Mouse (Mus musculus) left cerebral cortex, adult 11 months (tissue): ENCODE data around the gene Zrsr2.

Source experiments
- DNase-seq: peaks from one replicate; pipeline ENCODE4 v3.0.0; 2022; ENCODE audit warnings: low spot score

Zrsr2 gene

DNA sequence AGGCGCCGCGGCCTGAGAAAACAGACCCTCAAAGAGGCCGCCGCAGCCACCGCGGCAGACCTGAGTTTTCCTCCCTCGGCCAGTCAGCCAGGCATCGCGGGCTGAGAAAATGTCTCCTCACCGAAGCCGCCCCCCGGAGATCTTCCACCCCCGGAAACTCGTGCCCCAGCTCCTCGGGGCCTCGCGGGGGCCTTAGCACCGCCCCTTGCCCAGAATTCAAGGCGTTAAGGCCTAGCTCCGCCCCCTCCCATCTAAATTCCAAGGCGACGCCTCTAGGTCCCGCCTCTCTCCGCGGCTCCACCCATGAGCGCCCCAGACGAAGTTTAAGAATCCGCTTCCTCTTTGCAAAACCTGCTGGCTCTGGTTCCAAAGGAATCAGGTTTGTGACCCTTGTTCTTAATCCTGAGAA lies at the start of gene Zrsr2:
TSS of gene Zrsr2 (minus strand) at position 195 of the 409 bp plus-strand sequence.
- DNase-seq, result peak; percentile 72

DNA sequence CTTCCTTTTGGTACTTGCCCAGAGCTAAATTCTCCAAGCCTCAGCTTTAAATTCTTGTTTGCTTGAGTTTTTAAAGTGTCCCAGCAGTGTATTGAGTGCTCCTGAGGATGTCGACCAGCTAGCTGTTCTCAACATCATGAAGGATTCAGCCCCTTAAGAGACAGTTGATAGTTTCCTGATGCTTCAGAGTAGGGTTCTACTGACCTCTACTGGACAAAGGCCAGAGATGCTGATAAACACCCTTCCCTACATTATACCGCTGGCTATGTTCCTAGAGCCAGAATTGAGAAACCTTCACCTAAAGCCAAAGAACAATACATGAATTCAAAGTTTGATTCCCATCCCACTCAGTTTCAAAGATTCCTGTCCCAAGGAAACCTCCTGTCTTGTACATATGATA lies 46.3 kb upstream of the Zrsr2 start:
- DNase-seq, result no peak

GRCm38 (mm10) chrX:163999848-164000247 lies 41.4 kb upstream of the Zrsr2 start:
- no peak for DNase-seq

GRCm38 (mm10) chrX:163996754-163997153 lies 38.3 kb upstream of the Zrsr2 start:
- no peak for DNase-seq

DNA sequence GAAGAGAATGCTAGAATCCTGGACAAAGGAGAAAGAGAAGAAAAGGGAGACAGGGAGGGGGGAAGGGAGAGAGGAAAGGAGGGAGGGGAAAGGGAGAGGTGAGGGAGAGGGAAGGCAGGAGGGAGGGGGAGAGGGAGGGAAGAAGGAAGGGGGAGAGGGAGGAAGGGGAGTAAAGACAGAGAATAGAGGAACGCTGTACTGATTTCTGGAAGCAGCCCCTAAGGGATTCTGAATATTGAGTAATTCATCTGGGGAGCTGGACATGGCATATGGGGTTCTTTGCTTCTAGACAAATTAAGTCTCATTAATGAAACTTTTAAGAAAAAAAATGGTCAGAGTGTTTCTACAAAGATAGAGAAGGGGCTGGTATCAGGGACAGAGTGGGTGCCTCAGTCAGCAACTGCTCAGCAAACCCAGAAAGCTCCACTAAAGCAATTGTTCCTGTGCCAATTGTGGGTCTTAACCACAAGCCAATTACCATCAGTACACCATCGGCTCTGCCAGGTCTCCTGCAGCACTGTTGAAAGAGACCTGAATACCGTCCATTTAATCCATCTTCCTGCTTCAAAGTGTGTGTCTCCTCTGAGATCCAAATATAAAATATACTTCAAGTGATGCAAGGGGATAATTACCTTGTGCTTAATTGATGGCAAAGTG lies 29.4 kb upstream of the Zrsr2 start:
- no peak for DNase-seq

GRCm38 (mm10) chrX:163982129-163982528 lies 23.7 kb upstream of the Zrsr2 start:
- no peak for DNase-seq

- no peak for DNase-seq
Observed at GRCm38 (mm10) chrX:163981500-163981899, 23.0 kb upstream of the Zrsr2 start.

GRCm38 (mm10) chrX:163981092-163981491 lies 22.6 kb upstream of the Zrsr2 start:
- DNase-seq, result no peak

- no peak for DNase-seq
Observed at GRCm38 (mm10) chrX:163957803-163958466, 526 bp downstream of the Zrsr2 start.

DNA sequence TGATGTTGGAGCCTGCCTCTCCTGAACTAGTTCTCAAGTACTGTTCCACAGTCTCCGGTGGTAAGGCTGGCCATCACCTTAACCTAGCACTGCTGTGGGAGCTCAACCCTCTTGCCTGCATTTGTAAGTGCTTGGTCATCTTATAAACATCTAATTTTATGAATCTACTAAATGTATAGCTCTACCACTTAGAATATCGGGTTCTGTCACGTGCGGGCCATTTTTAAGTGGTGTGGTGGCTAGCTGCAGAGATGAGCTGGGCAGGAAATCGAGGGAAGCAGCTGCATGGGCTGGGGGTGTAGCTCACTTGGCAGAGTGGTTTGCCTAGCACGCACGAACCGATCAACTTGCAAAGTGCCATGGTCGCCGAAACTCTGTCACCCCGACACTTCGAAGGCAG lies 1.1 kb downstream of the Zrsr2 start:
- DNase-seq, result no peak

GRCm38 (mm10) chrX:163951618-163952017 lies 6.8 kb downstream of the Zrsr2 start:
- DNase-seq, result no peak

DNA sequence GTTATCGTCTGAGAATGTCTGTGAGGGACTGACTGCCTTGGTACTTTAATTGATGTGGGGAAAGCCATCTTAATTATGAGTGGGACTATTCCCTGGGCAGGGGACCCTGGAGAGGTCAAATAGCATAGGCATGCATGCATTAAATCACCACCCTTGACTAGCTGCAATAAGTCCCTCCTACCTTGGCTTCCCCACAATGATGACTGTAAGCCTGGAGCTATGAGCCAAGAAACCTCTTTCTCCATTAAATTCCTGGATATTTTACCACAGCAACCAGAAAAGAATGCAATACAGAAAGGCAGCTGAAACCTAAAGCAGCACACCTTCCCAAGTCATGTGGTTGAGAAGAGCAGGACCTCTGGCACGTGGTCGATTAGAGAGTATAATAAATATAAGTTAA lies 14.1 kb downstream of the Zrsr2 start:
- DNase-seq, result no peak

DNA sequence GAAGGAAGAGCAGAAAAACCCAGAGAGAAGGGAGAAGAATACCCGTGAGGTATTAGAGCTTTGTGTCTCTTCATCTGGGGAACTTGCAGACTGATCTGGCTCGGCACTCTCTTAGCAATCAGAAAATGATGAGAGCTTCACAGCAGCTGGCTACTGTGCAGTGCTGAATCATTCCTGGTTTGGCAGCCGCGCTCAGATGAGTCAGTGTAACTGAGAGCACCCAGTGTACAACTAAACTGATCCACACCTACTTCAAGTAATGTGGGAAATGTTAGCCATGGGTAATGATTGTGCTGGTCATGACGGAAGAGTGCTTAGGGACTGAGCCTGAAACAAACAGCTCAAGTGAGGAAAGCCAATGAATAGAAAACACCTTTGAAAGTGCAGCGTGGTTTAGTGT lies 19.9 kb downstream of the Zrsr2 start:
- DNase-seq, result peak; percentile 22

DNA sequence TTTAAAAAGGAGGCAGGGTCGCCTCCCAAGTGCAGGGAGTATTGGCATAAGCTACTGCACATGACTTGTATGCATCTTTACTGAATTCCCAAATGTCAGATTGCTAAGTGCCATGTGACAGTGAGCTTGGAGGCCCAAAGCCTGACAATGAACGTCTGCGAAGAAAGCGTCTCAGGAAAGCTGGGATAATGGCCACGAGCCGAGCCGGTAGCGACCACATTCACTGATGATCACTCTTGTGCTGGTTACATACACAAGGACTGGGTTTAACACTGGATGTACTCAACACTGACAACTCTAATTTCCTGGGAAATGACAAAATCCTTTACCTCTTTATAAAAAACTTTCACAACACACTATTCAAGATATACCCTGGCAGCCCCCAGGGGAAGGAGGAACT lies 23.7 kb downstream of the Zrsr2 start:
- DNase-seq, result no peak

DNA sequence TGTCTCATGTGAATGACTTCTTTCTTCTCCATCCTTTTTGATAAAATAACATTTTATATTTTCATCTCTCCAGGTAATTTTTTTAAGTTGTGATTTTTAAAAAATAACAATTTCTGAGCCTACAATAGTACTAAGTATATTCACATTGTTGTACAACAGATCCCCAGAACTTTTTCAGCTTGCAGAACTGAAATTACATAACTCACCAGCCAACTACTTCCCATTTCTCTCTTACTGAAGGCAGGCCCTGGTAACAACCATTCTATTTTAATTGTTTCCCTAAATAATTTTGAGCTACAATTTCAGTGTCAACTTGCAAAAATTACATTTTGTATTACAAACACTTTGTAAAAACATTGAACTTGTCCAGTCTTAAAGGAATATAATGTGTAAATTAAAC lies 28.9 kb downstream of the Zrsr2 start:
- no peak for DNase-seq

DNA sequence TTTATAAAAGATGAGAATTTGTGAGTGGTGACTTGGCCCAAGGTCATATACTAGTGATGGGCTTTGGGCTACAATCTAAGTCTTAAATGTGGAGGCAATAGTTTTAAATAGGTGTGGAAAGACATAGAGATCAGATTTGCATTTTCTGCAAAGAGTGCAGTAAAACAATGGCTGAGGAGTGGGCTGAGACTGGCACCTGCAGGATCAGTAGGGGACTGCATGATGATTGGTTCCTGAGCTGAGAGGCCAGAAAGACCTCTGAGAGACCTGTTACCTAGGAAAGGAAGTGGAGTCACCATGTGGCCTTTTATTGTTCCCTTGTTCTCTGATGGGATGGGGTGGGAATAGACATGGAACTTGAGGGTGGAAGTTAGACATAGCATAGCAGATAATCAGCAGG lies 45.7 kb downstream of the Zrsr2 start:
- no peak for DNase-seq

- DNase-seq, result no peak
Observed at GRCm38 (mm10) chrX:163909381-163909780, 49.1 kb downstream of the Zrsr2 start.

GRCm38 (mm10) chrX:163908337-163909250 lies 49.9 kb downstream of the Zrsr2 start, which contains the start of gene Ap1s2:
TSS of gene Ap1s2 (plus strand) at chrX:163909017.
- DNase-seq, result peak; percentile 92

DNA sequence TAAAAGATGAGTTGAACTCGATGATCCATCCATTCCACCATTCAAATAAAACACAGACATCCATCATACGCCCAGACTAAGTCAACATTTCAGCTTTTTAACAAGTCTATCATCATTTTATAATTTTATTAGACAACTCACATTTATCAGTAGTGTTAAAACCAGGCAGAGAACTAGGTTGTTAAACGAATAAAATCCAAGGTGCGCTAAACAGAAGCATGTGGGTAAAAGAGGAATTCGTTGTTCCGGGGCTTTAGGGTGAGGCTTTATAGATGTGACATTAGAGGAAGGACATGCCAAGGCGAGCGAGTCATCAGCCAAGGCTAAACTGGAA lies 50.5 kb downstream of the Zrsr2 start:
- DNase-seq, result no peak

DNA sequence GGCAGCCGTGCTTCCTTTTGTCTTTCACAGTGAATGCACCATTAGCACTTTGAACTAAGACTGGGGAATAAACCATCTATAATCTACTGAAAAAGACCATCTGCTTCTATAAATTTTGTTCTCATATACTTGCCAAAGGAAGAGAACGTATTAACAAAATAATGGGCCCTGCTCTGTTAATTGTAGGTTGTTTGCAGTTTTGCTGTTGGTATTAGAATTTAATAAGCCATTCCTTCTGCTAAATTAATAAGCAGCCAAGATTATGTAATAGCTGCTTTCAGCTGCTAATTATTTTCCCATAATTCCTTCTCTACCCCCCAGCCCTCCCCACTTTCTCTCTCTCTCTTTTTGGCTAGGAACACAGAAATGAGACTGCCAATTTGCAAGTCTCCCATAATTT lies 51.6 kb downstream of the Zrsr2 start:
- DNase-seq, result no peak

DNA sequence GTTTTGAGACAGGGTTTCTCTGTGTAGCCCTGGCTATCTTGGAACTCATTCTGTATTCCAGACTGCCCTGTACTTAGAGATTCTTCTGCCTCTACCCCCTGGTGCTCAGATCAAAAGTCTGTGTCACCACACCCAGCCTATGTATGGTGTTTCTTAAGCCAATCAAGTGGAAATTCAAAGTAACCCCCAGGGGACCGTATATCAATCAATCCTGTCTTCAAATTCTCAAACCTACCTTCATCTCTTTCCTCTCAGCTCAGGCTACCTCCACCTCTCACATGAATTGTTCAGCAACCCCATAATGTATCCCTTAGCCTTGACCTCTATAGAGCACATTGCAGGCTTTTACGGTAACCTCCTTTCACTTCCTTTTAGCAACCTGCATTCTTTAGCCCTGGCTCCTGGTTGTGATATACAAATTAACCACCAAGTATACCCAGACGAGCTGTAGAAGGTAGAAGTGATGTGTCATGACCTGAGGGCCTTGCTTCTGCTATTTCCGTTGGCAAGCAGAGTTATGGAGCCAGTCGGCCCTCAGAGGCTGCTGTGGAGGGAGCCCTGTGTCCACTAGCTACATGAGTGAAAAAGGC lies 58.9 kb downstream of the Zrsr2 start:
- no peak for DNase-seq

DNA sequence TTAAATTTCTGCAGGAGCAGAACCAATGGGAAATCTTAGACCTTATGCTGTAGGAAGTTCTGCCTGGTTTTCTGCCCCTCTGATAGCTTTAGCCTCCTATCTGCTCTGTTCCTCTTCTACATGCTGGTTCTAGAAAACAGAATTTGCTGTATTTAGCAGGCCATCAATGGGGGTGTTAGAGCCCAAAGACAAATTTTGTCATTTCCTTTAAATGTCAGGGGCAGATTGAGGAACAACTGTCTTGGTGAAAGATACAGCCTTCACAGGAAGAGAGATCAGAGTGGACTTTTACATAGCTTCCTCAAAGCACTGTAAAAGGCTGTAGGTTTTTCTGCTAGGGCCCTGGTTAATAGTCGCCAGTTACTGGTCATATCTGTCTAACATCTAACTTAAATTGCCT lies 61.1 kb downstream of the Zrsr2 start:
- DNase-seq, result no peak
